Mouse (Mus musculus) frontal cortex, adult (tissue): Measurements from ENCODE around the gene Trim62.

Source experiments
- ATAC-seq: cut with Nextera tagmentation; 2 replicates; pipeline ENCODE4 v1.9.2; 2017; ENCODE audit warnings: mild to moderate bottlenecking, moderate library complexity, mixed read lengths; ENCODE audit not compliant: low TSS enrichment

Gene Trim62

GRCm38 (mm10) chr4:128910276-128911063 is 27.1 kb downstream of the Trim62 start:
- no peak for ATAC-seq

- ATAC-seq, result no peak
Measured at GRCm38 (mm10) chr4:128912085-128912484, 28.7 kb downstream of the Trim62 start.

GRCm38 (mm10) chr4:128913794-128914193 is 30.4 kb downstream of the Trim62 start:
- no peak for ATAC-seq

- ATAC-seq, result no peak
Measured at GRCm38 (mm10) chr4:128917119-128917518, 33.7 kb downstream of the Trim62 start.

GRCm38 (mm10) chr4:128917756-128918155 is 34.4 kb downstream of the Trim62 start:
- no peak for ATAC-seq

- ATAC-seq, result no peak
Measured at GRCm38 (mm10) chr4:128918187-128918586, 34.8 kb downstream of the Trim62 start.

- no peak for ATAC-seq
Measured at GRCm38 (mm10) chr4:128919106-128919505, 35.7 kb downstream of the Trim62 start.

- peak; percentile 48 for ATAC-seq
Measured at GRCm38 (mm10) chr4:128923603-128924002, 40.2 kb downstream of the Trim62 start.

- peak; percentile 86 for ATAC-seq
Measured at GRCm38 (mm10) chr4:128924841-128925606, 41.6 kb downstream of the Trim62 start.

GRCm38 (mm10) chr4:128932783-128933182 is 49.4 kb downstream of the Trim62 start:
- no peak for ATAC-seq

- no peak for ATAC-seq
Measured at GRCm38 (mm10) chr4:128935595-128935994, 52.2 kb downstream of the Trim62 start.

GRCm38 (mm10) chr4:128942346-128942745 is 59.0 kb downstream of the Trim62 start:
- no peak for ATAC-seq

GRCm38 (mm10) chr4:128946736-128947135 is 63.4 kb downstream of the Trim62 start:
- no peak for ATAC-seq

GRCm38 (mm10) chr4:128947326-128947933 is 64.0 kb downstream of the Trim62 start:
- no peak for ATAC-seq

GRCm38 (mm10) chr4:128948137-128948674 is 64.8 kb downstream of the Trim62 start:
- ATAC-seq, result no peak

- peak; percentile 57; the same call in 1 of the 2 replicates for ATAC-seq
Measured at GRCm38 (mm10) chr4:128949470-128950005, 66.2 kb downstream of the Trim62 start.

GRCm38 (mm10) chr4:128950461-128950860 is 67.1 kb downstream of the Trim62 start:
- ATAC-seq, result no peak

GRCm38 (mm10) chr4:128953851-128954250 is 70.5 kb downstream of the Trim62 start:
- ATAC-seq, result no peak

GRCm38 (mm10) chr4:128957155-128957911 is 74.0 kb downstream of the Trim62 start:
- ATAC-seq, result peak; percentile 56

GRCm38 (mm10) chr4:128958156-128958555 is 74.8 kb downstream of the Trim62 start:
- no peak for ATAC-seq

- no peak for ATAC-seq
Measured at GRCm38 (mm10) chr4:128958849-128959248, 75.5 kb downstream of the Trim62 start.
